ENCODE assay signal across 30 mouse cellular contexts in the genomic region with DNA sequence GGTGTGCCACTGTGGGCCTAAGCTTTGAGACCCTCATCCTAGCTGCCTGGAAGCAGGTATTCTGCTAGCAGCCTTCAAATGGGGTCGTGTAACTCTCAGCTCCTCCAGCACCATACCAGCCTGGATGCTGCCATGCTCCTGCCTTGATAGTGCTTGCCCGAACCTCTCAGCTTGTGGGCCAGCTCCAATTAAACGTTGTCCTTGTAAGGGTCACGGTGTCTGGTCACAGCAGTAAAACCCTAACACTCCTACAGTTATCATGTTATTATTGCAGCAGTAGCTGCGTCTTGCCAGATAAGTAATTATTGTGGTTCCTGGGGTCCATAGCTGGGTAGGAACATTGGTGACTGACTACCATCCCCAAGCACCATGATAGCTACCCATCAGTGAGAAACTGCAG.
"Had no signal": no experiment of that assay in that cellular context is flagged by ENCODE, and none has a peak within 500 bp of the region (broad histone marks: within the 10 kb centered on the region; RNA-seq: fewer than 3 reads in every experiment).

No protein-coding gene starts in this region.

- ATAC-seq: liver, embryonic 12.5 days; liver, postnatal 0 days; lung, postnatal 0 days; midbrain, embryonic 13.5 days; midbrain, embryonic 15.5 days; midbrain, embryonic 16.5 days had no signal

- H3K27me3 ChIP-seq: limb, embryonic 12.5 days; limb, embryonic 13.5 days; limb, embryonic 15.5 days; liver, embryonic 12.5 days; liver, embryonic 13.5 days; liver, embryonic 15.5 days; lung, embryonic 15.5 days; midbrain, embryonic 12.5 days; midbrain, embryonic 13.5 days; midbrain, embryonic 15.5 days had no signal

- DNase-seq: left cerebral cortex, postnatal 4 days; liver; liver, embryonic 13.5 days; liver, postnatal 0 days; lung, adult 18-20 months; lung, adult 2 months; lung, embryonic 14.5 days; lung, postnatal 10 days; lung, postnatal 14 days; lung, postnatal 36 days; lung, postnatal 4 days; midbrain, embryonic 14.5 days had no signal

- H3K9me3 ChIP-seq: limb, embryonic 10.5 days; limb, embryonic 12.5 days; limb, embryonic 13.5 days; limb, embryonic 15.5 days; liver, embryonic 12.5 days; liver, embryonic 13.5 days; liver, embryonic 15.5 days; lung, embryonic 15.5 days; megakaryocyte, embryonic 14.5 days; midbrain, embryonic 12.5 days; midbrain, embryonic 13.5 days; midbrain, embryonic 15.5 days had no signal

- H3K27ac ChIP-seq: left cerebral cortex, adult 2 months; limb, embryonic 10.5 days; limb, embryonic 12.5 days; limb, embryonic 13.5 days; limb, embryonic 15.5 days; liver, embryonic 12.5 days; liver, embryonic 13.5 days; liver, embryonic 14.5 days; lung, embryonic 15.5 days; macrophage; midbrain, embryonic 12.5 days; midbrain, embryonic 13.5 days; midbrain, embryonic 15.5 days had no signal

- H3K4me3 ChIP-seq: left cerebral cortex, adult 2 months; limb, embryonic 10.5 days; limb, embryonic 12.5 days; limb, embryonic 13.5 days; limb, embryonic 15.5 days; liver, embryonic 12.5 days; liver, embryonic 13.5 days; liver, embryonic 15.5 days; lung, embryonic 15.5 days; megakaryocyte, embryonic 14.5 days; midbrain, embryonic 12.5 days; midbrain, embryonic 13.5 days; midbrain, embryonic 15.5 days; myocyte had no signal

- H3K4me1 ChIP-seq: limb, embryonic 13.5 days had no signal

- H3K9ac ChIP-seq: limb, embryonic 12.5 days; limb, embryonic 13.5 days; limb, embryonic 15.5 days; liver, embryonic 12.5 days; liver, embryonic 13.5 days; liver, embryonic 14.5 days; liver, embryonic 15.5 days; liver, postnatal 0 days; lung, embryonic 14.5 days; lung, embryonic 15.5 days; midbrain, embryonic 12.5 days; midbrain, embryonic 13.5 days; midbrain, embryonic 15.5 days had no signal

- H3K4me2 ChIP-seq: limb, embryonic 12.5 days; limb, embryonic 13.5 days; limb, embryonic 15.5 days; liver, embryonic 11.5 days; lung, embryonic 14.5 days; lung, embryonic 15.5 days; midbrain, embryonic 12.5 days; midbrain, embryonic 13.5 days; midbrain, embryonic 15.5 days had no signal

- H3K36me3 ChIP-seq: limb, embryonic 10.5 days; limb, embryonic 12.5 days; limb, embryonic 13.5 days; limb, embryonic 15.5 days; liver, embryonic 12.5 days; liver, embryonic 13.5 days; liver, embryonic 15.5 days; lung, embryonic 15.5 days; midbrain, embryonic 12.5 days; midbrain, embryonic 13.5 days; midbrain, embryonic 15.5 days had no signal
